Mouse (Mus musculus) olfactory bulb, adult 2 months (tissue): ENCODE measurements around the gene Rasgef1a.

Source experiments
- CTCF ChIP-seq: fragments of 200-500 bp; IDR thresholded peaks from 2 replicates; pipeline ENCODE4 v1.5.1; 2012; ENCODE audit warnings: low read depth, mild to moderate bottlenecking, low read length, moderate library complexity; ENCODE audit not compliant: insufficient read depth
- POLR2A ChIP-seq: fragments of 200-500 bp; IDR thresholded peaks from 2 replicates; pipeline ENCODE4 v1.6.1; 2012; ENCODE audit warnings: mild to moderate bottlenecking, low read depth, low read length, moderate library complexity; ENCODE audit not compliant: insufficient read depth

DNA sequence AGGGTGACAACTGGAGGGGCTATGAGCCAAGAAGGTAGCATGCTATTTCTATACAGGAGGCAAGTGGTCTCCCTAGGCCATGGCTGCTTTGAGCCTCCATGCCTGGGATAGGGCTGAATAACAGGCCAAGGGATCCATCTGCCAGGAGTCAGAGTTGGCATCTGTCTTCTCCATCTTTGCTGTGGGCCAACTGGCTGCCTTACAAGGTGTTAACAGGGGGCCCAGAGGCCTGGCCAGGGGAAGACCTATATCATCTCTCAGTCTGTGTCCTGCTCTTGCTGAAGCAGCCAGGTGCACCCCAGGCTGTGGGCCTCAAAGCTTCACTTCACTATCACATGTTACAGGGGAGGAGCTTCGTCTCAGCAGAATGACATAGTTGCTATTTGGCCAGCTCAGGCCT is 60.9 kb downstream of the Rasgef1a start:
- no peak for TF ChIP-seq POLR2A
- no peak for TF ChIP-seq CTCF
